Mouse (Mus musculus): ENCODE results near the gene Cox10. TPM values are rescaled to one million over a fixed set of nuclear protein-coding genes. Genes with fewer than 3 reads are reported as not detected.

Gene Cox10
- polyA plus RNA-seq, 1 experiment from 2014 or later, result 22.6 TPM

- H3K27me3 ChIP-seq, result no peaks in the 10 kb centered on the region
- no peak for ATAC-seq (ENCODE audit: low FRiP score)
- 61% methylated on average over 7 of the region's 7 CpGs for WGBS
- H3K27ac ChIP-seq, result no peak overlapping the region
- no peak overlapping the region for H3K9ac ChIP-seq
- H3K4me1 ChIP-seq (replicated peaks), result peaks cover 12% of the 10 kb centered on the region
- H3K36me3 ChIP-seq, result peaks cover 13% of the 10 kb centered on the region
- H3K9me3 ChIP-seq, result no peaks in the 10 kb centered on the region
- no peak overlapping the region for H3K4me3 ChIP-seq
- H3K4me2 ChIP-seq, result no peak overlapping the region
Measured at GRCm38 (mm10) chr11:64041281-64041680, 38.0 kb downstream of the Cox10 start.

DNA sequence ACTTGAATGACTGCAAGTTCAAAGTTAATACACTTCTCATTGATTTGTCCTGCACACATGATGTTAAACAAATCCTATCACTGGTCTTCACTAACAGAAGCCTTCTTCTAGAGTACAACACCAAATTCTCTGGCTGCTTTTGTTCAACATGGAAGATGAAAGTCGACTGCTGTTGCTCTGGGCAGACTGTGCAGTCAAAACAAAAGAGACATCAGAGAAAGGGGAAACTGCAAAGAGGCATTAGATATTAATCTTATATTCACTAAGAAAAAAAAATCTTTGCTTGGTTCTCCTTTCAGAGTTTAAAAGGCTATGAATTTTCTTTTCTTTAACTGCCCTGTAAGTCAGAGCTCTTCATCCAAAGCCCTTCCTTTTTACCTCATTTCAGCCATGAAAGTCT is 39.7 kb downstream of the Cox10 start:
- no peak for ATAC-seq (ENCODE audit: low FRiP score)
- Histone ChIP-seq H3K9me3 (no peaks in the 10 kb centered on the region), H3K36me3 (0 out of 2 replicates have a peak, but pooled peaks cover 5% of the 10 kb centered on the region), H3K27me3 (0 out of 2 replicates have a peak, but pooled peaks cover 3% of the 10 kb centered on the region), H3K4me3 (no peak overlapping the region), H3K4me2 (no peak overlapping the region), H3K27ac (no peak overlapping the region), H3K4me1 (replicated peaks) (peaks cover 12% of the 10 kb centered on the region), H3K9ac (no peak overlapping the region)
- 47% methylated on average over 1 of the region's 1 CpGs for WGBS

DNA sequence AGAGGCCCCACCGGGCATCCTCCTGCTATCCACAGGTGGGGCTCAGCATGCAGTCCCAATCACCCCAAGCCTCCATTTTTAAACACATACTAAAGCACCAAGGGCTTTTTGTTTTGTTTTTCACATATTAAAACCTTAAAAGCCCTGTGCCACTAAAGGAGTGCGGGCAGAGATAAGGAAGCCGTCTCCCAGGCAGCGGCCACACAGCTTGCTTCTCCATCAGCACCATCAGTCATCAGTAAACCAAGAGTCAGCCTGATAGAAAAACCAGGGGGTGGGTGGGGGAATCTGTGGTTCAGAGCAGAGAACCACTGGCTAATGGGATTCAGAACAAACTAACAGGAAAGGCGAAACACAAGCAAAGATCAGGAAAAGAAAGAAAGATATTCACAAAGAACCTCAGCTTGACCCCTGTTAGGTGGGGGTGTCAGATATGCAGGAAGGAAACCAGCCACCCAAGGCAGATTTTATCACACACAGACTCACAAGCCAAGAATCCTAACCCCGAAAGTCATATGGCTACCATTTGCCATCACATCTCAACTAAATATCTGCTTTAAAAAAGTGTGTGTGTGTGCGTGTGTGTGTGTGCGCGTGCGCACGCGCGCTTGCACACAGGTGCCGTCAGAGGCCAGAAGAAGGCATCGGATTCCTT is 41.7 kb downstream of the Cox10 start:
- Histone ChIP-seq H3K27ac (no peak overlapping the region), H3K9me3 (no peaks in the 10 kb centered on the region), H3K4me1 (replicated peaks) (peaks cover 12% of the 10 kb centered on the region), H3K4me3 (no peak overlapping the region), H3K9ac (no peak overlapping the region), H3K27me3 (0 out of 2 replicates have a peak, but pooled peaks cover 3% of the 10 kb centered on the region), H3K36me3 (no peaks in the 10 kb centered on the region), H3K4me2 (no peak overlapping the region)
- ATAC-seq (ENCODE audit: low FRiP score), result no peak
- 65% methylated on average over 15 of the region's 15 CpGs for WGBS

DNA sequence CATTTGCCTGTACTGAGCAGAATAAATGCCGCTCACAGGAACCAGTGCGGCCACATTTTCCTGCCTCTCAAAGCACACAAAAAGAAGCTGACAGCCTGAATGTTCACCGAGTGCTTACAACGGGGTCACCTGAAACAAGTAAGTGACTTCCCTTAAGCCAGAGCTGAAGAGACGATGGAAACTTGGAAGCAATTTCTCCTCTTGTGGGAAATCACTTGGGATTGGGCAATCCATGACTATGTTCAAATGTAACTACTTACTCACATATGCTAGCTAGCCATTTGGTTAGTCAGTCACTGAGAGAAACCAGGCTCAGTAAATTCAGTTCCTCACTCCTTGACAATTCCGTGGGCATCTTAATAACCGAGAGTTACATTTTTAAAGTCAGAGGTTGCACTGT is 43.0 kb downstream of the Cox10 start:
- no peak overlapping the region for H3K4me2 ChIP-seq
- WGBS, result 94% methylated on average over 7 of the region's 7 CpGs
- 0 out of 2 replicates have a peak, but pooled peaks cover 3% of the 10 kb centered on the region for H3K27me3 ChIP-seq
- ATAC-seq (ENCODE audit: low FRiP score), result no peak
- H3K9ac ChIP-seq, result no peak overlapping the region
- no peaks in the 10 kb centered on the region for H3K9me3 ChIP-seq
- H3K4me3 ChIP-seq, result no peak overlapping the region
- H3K4me1 ChIP-seq (replicated peaks), result peaks cover 12% of the 10 kb centered on the region
- H3K27ac ChIP-seq, result no peak overlapping the region
- H3K36me3 ChIP-seq, result no peaks in the 10 kb centered on the region

DNA sequence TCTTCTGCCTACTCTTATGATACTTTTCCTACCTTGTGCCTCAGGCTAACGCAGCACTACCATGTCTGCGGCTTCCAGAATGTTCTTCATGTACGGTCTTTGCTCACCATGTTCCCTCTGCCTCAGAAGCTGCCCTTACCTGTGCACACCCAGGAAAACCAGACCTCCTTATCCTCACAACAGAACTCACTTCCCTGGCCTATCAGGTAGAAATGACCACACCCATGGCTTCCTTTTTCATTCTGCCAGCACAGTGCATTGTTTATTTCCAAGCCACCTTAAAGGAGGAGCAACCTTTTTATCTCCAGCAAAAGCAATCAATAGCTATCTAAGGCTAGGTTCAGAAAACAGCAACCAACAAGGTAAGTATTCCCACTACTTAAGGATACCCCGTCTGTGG is 43.6 kb downstream of the Cox10 start:
- no peak overlapping the region for H3K27ac ChIP-seq
- no peaks in the 10 kb centered on the region for H3K9me3 ChIP-seq
- H3K9ac ChIP-seq, result no peak overlapping the region
- WGBS, result 95% methylated on average over 4 of the region's 4 CpGs
- H3K36me3 ChIP-seq, result no peaks in the 10 kb centered on the region
- 0 out of 2 replicates have a peak, but pooled peaks cover 3% of the 10 kb centered on the region for H3K27me3 ChIP-seq
- ATAC-seq (ENCODE audit: low FRiP score), result no peak
- no peak overlapping the region for H3K4me3 ChIP-seq
- peaks cover 11% of the 10 kb centered on the region for H3K4me1 ChIP-seq (replicated peaks)
- no peak overlapping the region for H3K4me2 ChIP-seq

DNA sequence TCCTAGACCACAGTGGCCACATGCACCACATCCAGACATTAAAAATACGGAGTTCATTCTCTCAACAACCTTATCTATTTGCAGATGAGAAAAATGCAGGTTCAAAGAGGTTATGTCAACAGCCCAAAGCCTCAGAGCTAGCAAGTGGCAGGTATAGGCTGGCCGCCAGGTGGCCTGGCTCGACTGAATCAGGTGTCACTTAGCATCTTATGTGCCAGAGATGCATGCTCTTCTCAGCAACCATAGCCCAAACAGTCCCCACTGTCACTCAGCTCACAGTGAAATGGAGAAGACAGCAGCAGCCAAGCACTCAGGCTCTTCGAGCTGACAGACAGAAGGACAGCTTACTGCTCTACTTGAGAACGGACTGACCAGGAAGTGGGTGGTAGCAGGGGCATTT is 44.6 kb downstream of the Cox10 start:
- H3K4me1 ChIP-seq (replicated peaks), result peaks cover 6% of the 10 kb centered on the region
- H3K9ac ChIP-seq, result no peak overlapping the region
- H3K4me3 ChIP-seq, result no peak overlapping the region
- H3K9me3 ChIP-seq, result no peaks in the 10 kb centered on the region
- no peak overlapping the region for H3K4me2 ChIP-seq
- 90% methylated on average over 5 of the region's 5 CpGs for WGBS
- H3K27me3 ChIP-seq, result 0 out of 2 replicates have a peak, but pooled peaks cover 3% of the 10 kb centered on the region
- no peak overlapping the region for H3K27ac ChIP-seq
- no peak for ATAC-seq (ENCODE audit: low FRiP score)
- H3K36me3 ChIP-seq, result no peaks in the 10 kb centered on the region

- Histone ChIP-seq H3K4me3 (no peak overlapping the region), H3K4me2 (no peak overlapping the region), H3K36me3 (no peaks in the 10 kb centered on the region), H3K27ac (no peak overlapping the region), H3K27me3 (no peaks in the 10 kb centered on the region), H3K4me1 (replicated peaks) (peaks cover 23% of the 10 kb centered on the region), H3K9ac (no peak overlapping the region), H3K9me3 (no peaks in the 10 kb centered on the region)
- 88% methylated on average over 8 of the region's 8 CpGs for WGBS
- no peak for ATAC-seq (ENCODE audit: low FRiP score)
Measured at GRCm38 (mm10) chr11:64027423-64027822, 51.8 kb downstream of the Cox10 start.

DNA sequence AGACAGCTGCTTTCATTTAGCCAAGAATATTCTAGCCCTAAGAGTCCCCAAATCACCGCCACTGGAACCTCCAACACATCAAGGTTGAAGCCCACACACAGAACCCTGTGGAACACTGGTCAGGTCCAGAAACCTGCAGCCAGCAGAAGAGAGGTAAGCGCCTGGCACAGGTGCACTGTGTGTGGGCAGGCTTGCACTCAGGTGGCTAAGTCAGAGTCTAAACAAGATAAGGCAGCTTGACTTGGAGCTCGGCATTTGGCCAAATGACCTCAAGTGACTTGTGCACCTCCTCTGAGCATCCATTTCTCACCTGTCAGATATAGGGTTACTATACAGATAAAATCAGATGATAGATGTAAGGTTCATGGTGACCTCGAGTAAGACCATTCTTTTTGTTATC is 53.4 kb downstream of the Cox10 start:
- 83% methylated on average over 4 of the region's 4 CpGs for WGBS

GRCm38 (mm10) chr11:64024575-64024974 is 54.7 kb downstream of the Cox10 start:
- no peak overlapping the region for H3K4me2 ChIP-seq
- no peak overlapping the region for H3K9ac ChIP-seq
- no peak for ATAC-seq (ENCODE audit: low FRiP score)
- H3K9me3 ChIP-seq, result no peaks in the 10 kb centered on the region
- H3K4me1 ChIP-seq (replicated peaks), result peaks cover 30% of the 10 kb centered on the region
- no peaks in the 10 kb centered on the region for H3K27me3 ChIP-seq
- no peak overlapping the region for H3K4me3 ChIP-seq
- H3K36me3 ChIP-seq, result no peaks in the 10 kb centered on the region
- WGBS, result 55% methylated on average over 7 of the region's 7 CpGs
- no peak overlapping the region for H3K27ac ChIP-seq

More for the DNA sequence above, 53.4 kb downstream of the Cox10 start:
- Histone ChIP-seq H3K27me3 (no peaks in the 10 kb centered on the region), H3K4me2 (no peak overlapping the region), H3K4me3 (no peak overlapping the region), H3K27ac (no peak overlapping the region), H3K36me3 (no peaks in the 10 kb centered on the region), H3K9me3 (no peaks in the 10 kb centered on the region), H3K9ac (no peak overlapping the region), H3K4me1 (replicated peaks) (peaks cover 30% of the 10 kb centered on the region)
- no peak for ATAC-seq (ENCODE audit: low FRiP score)

- 23% methylated on average over 15 of the region's 15 CpGs for WGBS
- peak overlapping the region; percentile 19; the same call in 1 of the 2 replicates for H3K4me2 ChIP-seq
- H3K27me3 ChIP-seq, result no peaks in the 10 kb centered on the region
- ATAC-seq (ENCODE audit: low FRiP score), result peak; percentile 79
- peak overlapping the region; percentile 77 for H3K27ac ChIP-seq
- peaks cover 35% of the 10 kb centered on the region for H3K4me1 ChIP-seq (replicated peaks)
- no peaks in the 10 kb centered on the region for H3K36me3 ChIP-seq
- no peaks in the 10 kb centered on the region for H3K9me3 ChIP-seq
- no peak overlapping the region for H3K4me3 ChIP-seq
- no peak overlapping the region; the same call in 1 of the 2 replicates for H3K9ac ChIP-seq
Measured at GRCm38 (mm10) chr11:64023380-64023981, 55.8 kb downstream of the Cox10 start.

DNA sequence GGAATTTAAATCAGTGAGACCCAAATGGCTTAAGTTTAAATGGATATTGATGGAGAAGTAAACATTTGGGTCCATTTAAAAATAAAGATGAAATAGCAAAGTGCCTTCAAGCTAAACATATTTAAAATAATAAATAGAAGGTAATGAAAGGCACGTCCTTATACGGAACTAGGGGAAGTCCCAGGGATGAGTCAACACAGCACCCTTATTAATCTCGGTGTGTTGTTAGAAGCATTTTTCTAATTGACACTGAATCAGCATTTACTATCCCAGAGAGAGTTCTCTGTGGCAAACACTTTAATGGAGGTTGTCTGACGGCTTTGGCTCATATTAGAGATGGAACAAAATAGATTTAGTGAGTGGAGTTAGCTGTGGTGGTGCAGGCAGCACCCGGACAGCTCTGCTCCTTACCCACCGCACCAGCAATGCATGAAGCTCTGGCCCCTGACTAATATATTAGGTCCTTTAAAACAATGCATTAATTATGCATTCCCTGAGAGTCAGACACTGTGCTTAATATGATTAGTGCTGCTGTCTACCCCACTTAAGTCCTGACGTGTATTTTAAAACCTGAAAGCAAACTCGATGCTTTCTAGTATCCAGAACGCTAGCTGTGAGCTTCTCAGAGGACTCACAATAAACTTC is 56.7 kb downstream of the Cox10 start:
- no peak for ATAC-seq (ENCODE audit: low FRiP score)
- H3K27me3 ChIP-seq, result no peaks in the 10 kb centered on the region
- peaks cover 40% of the 10 kb centered on the region for H3K4me1 ChIP-seq (replicated peaks)
- no peak overlapping the region for H3K4me3 ChIP-seq
- peak overlapping the region; percentile 32 for H3K4me2 ChIP-seq
- no peaks in the 10 kb centered on the region for H3K9me3 ChIP-seq
- 24% methylated on average over 9 of the region's 9 CpGs for WGBS
- no peak overlapping the region for H3K9ac ChIP-seq
- H3K36me3 ChIP-seq, result no peaks in the 10 kb centered on the region
- peak overlapping the region; percentile 64 for H3K27ac ChIP-seq

- no peak overlapping the region for H3K9ac ChIP-seq
- 92% methylated on average over 8 of the region's 8 CpGs for WGBS
- H3K27me3 ChIP-seq, result no peaks in the 10 kb centered on the region
- H3K4me1 ChIP-seq (replicated peaks), result peaks cover 40% of the 10 kb centered on the region
- H3K4me2 ChIP-seq, result no peak overlapping the region
- no peak overlapping the region for H3K27ac ChIP-seq
- no peak for ATAC-seq (ENCODE audit: low FRiP score)
- H3K36me3 ChIP-seq, result no peaks in the 10 kb centered on the region
- H3K9me3 ChIP-seq, result no peaks in the 10 kb centered on the region
- no peak overlapping the region for H3K4me3 ChIP-seq
Measured at GRCm38 (mm10) chr11:64019235-64019634, 60.0 kb downstream of the Cox10 start.

Data from hindbrain, embryonic 13.5 days (tissue).